Mouse (Mus musculus): Measurements from ENCODE around the gene Camk1d.

DNA sequence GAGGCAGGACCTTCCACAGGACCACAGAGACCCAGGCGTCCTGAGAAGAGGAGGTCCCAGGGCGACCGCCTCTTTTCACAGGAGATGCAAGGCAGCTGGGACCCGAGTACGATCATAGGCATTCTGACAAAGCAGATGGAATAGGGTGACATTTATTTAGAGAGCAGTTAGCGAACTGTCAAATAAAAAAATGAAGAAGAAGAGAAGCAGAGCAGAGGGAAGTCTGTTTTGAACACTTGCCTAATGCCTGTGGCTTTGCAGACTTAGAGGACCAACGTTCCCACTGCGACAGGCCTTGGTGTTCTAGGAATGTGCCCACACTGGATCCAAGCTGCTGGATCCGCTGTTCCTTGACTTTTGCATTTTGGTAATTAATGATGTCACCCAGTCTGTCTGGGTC lies 259.5 kb downstream of the Camk1d start:
- TF ChIP-seq ZC3H11A (IDR thresholded peaks at IDR 0.05; ENCODE audit: borderline replicate concordance, low read depth, low read length) (no peak), MAFK (IDR thresholded peaks at IDR 0.05; ENCODE audit: insufficient read depth, low read depth, low read length) (no peak)
